In the genomic region with DNA sequence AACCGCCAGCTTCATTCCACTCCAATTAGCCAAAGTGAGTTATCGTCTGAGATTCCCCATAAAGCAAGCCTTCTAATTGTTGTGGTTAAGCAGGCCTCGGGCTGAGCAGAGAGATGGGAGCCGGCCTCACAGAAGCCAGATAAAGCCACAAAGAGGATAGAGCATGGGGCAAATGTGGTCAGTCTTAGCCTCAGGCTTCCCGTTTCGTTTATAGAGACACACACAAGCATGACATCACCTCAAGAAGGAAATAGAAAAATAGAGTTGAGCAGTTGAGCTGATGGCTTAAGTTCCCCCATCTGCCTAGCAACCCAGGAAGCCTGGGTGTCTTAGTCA, we compare ENCODE assay signal across 12 mouse cellular contexts.
DNase-seq lines count a peak whose midpoint lies in the region; ATAC-seq and TF ChIP-seq lines count a peak whose summit lies in the region.
"Had no signal": no experiment of that assay in that cellular context is flagged by ENCODE, and none has a peak within 500 bp of the region (broad histone marks: within the 10 kb centered on the region; RNA-seq: fewer than 3 reads in every experiment).

No protein-coding gene starts in this region.

- no peaks in the 10 kb centered on the region for H3K9me3 ChIP-seq in midbrain, embryonic 11.5 days (ENCODE audit: control insufficient read depth, low read length)
- no peaks in the 10 kb centered on the region for H3K9me3 ChIP-seq in midbrain, embryonic 16.5 days (replicated peaks; ENCODE audit: control insufficient read depth, low read length, poor library complexity, severe bottlenecking)
- H3K9me3 ChIP-seq in limb, embryonic 10.5 days (replicated peaks): no peaks in the 10 kb centered on the region
- H3K9me3 ChIP-seq: embryonic facial prominence, embryonic 15.5 days; stomach, embryonic 15.5 days had no signal

- H3K36me3 ChIP-seq in midbrain, embryonic 11.5 days (ENCODE audit: control insufficient read depth, insufficient read depth, low read length): no peaks in the 10 kb centered on the region
- H3K36me3 ChIP-seq in midbrain, embryonic 16.5 days (ENCODE audit: control insufficient read depth, insufficient read depth, low read length): no peaks in the 10 kb centered on the region
- H3K36me3 ChIP-seq in limb, embryonic 10.5 days: no peaks in the 10 kb centered on the region
- H3K36me3 ChIP-seq: embryonic facial prominence, embryonic 15.5 days; stomach, embryonic 15.5 days had no signal

- 88% methylated on average over 6 of the region's 6 CpGs for WGBS in midbrain, embryonic 11.5 days
- WGBS in midbrain, embryonic 16.5 days: 85% methylated on average over 6 of the region's 6 CpGs
- 79% methylated on average over 6 of the region's 6 CpGs for WGBS in limb, embryonic 10.5 days

- intact Hi-C loops in left cerebral cortex, postnatal 10 days (cut with DNase I): no loop called here
- intact Hi-C loops in left cerebral cortex, adult 2 months (cut with DNase I): no loop called here

- no peak overlapping the region for H3K27ac ChIP-seq in midbrain, embryonic 11.5 days (ENCODE audit: low read depth, low read length)
- no peak overlapping the region for H3K27ac ChIP-seq in midbrain, embryonic 16.5 days (ENCODE audit: low read length)
- H3K27ac ChIP-seq in limb, embryonic 10.5 days: peak overlapping the region; percentile 63
- no peak overlapping the region for H3K27ac ChIP-seq in left cerebral cortex, adult 2 months
- H3K27ac ChIP-seq: embryonic facial prominence, embryonic 15.5 days; stomach, embryonic 15.5 days had no signal

- H3K9ac ChIP-seq in midbrain, embryonic 11.5 days (ENCODE audit: low read length): no peak overlapping the region
- H3K9ac ChIP-seq in midbrain, embryonic 16.5 days (ENCODE audit: low read depth, low read length): no peak overlapping the region
- H3K9ac ChIP-seq: embryonic facial prominence, embryonic 15.5 days; stomach, embryonic 15.5 days had no signal

- H3K4me3 ChIP-seq in midbrain, embryonic 11.5 days (ENCODE audit: low read depth, low read length): no peak overlapping the region
- H3K4me3 ChIP-seq in midbrain, embryonic 16.5 days (ENCODE audit: low read depth, low read length): no peak overlapping the region
- no peak overlapping the region for H3K4me3 ChIP-seq in limb, embryonic 10.5 days
- no peak overlapping the region for H3K4me3 ChIP-seq in left cerebral cortex, adult 2 months
- H3K4me3 ChIP-seq: embryonic facial prominence, embryonic 15.5 days; stomach, embryonic 15.5 days had no signal

- no peaks in the 10 kb centered on the region for H3K27me3 ChIP-seq in midbrain, embryonic 11.5 days (ENCODE audit: control insufficient read depth, insufficient read depth, low read length)
- no peaks in the 10 kb centered on the region for H3K27me3 ChIP-seq in midbrain, embryonic 16.5 days (ENCODE audit: control insufficient read depth, insufficient read depth, low read depth, low read length)
- no peaks in the 10 kb centered on the region for H3K27me3 ChIP-seq in limb, embryonic 10.5 days (ENCODE audit: low read depth, poor library complexity, severe bottlenecking)
- H3K27me3 ChIP-seq: stomach, embryonic 15.5 days had no signal

- no peak overlapping the region for H3K4me2 ChIP-seq in midbrain, embryonic 11.5 days
- H3K4me2 ChIP-seq in midbrain, embryonic 16.5 days (ENCODE audit: low read length): no peak overlapping the region
- H3K4me2 ChIP-seq: embryonic facial prominence, embryonic 15.5 days; stomach, embryonic 15.5 days had no signal

- peaks cover 5% of the 10 kb centered on the region for H3K4me1 ChIP-seq in midbrain, embryonic 11.5 days (ENCODE audit: control insufficient read depth, insufficient read depth, low read length)
- peaks cover 27% of the 10 kb centered on the region for H3K4me1 ChIP-seq in midbrain, embryonic 16.5 days (ENCODE audit: control insufficient read depth, insufficient read depth, low read length)
- H3K4me1 ChIP-seq in limb, embryonic 10.5 days: peaks cover 65% of the 10 kb centered on the region

- ATAC-seq in midbrain, embryonic 11.5 days (ENCODE audit: low FRiP score): no peak
- no peak for ATAC-seq in midbrain, embryonic 16.5 days
- ATAC-seq: lung, postnatal 0 days had no signal

- peak; percentile 2 for DNase-seq in midbrain, embryonic 11.5 days (ENCODE audit: low spot score, missing footprints)
- peak; percentile 57 for DNase-seq in NIH3T3 (ENCODE audit: low read depth)
- DNase-seq in limb, embryonic 10.5 days (ENCODE audit: low spot score): no peak
- peak; percentile 32 for DNase-seq in telencephalon, adult 2 months (ENCODE audit: low read depth, low spot score)
- DNase-seq in left cerebral cortex, postnatal 10 days (ENCODE audit: extremely low spot score in 1 of 2, low spot score in 2 of 2): no peak
- DNase-seq in left cerebral cortex, adult 2 months (ENCODE audit: extremely low spot score in 1 of 2, low spot score in 2 of 2): no peak
- DNase-seq: adrenal gland, postnatal 10 days; kidney, postnatal 14 days had no signal

- TF ChIP-seq CTCF in left cerebral cortex, adult 2 months (IDR thresholded peaks at IDR 0.05): no peak

Comparison
In these comparisons a context has a peak if more than half of its experiments do, and no peak if none do; other contexts are left out.
1. DNase-seq: peak in midbrain, embryonic 11.5 days (single experiment), NIH3T3 (single experiment) and telencephalon, adult 2 months (single experiment); none in limb, embryonic 10.5 days (single experiment), left cerebral cortex, postnatal 10 days (0 of 2) and left cerebral cortex, adult 2 months (0 of 2).